Mouse (Mus musculus) erythroblast, embryonic 14.5 days (primary cell): ENCODE measurements around the gene Minos1.

ENCODE experiments used
- GATA1 ChIP-seq: IDR thresholded peaks from 2 replicates; pipeline ENCODE4 v1.6.1; 2012; ENCODE audit warnings: low read length, inconsistent platforms, mixed read lengths
- TAL1 ChIP-seq: IDR thresholded peaks from 3 replicates; pipeline ENCODE4 v1.6.1; 2012; ENCODE audit warnings: low read length, inconsistent platforms, mixed read lengths

DNA sequence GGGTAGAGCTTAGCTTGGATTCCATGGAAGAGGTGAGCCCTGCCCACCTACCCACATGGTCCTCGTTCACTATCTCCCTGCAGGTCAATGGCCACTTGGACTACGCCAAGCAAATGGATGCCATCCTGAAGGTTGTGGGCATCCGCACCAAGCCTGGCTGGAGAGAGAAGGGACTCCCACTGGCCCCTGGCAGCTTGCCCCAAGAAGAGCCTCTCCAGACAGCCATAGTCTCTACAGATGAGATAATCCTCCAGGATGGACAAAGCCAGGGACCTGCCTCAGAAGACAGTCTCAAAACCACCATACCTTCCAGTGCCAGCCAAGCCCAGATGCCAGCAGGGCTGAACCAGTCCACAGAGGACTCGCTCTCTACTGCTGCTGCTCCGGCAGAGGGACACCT lies 72.9 kb downstream of the Minos1 start:
- no peak for TF ChIP-seq GATA1
- TF ChIP-seq TAL1: no peak
